Mouse (Mus musculus) E14TG2a.4 (cell line): ENCODE measurements around the gene Il17a.

Experiments
- CTCF ChIP-seq: conservative IDR thresholded peaks from 2 replicates; pipeline ENCODE4 v1.5.1; 2014; ENCODE audit warnings: low read length
- POU5F1 ChIP-seq: IDR thresholded peaks from 2 replicates; pipeline ENCODE4 v1.6.1; 2014; ENCODE audit warnings: low read length, borderline replicate concordance

GRCm38 (mm10) chr1:20740496-20740998 lies 9.8 kb downstream of the Il17a start:
- TF ChIP-seq CTCF (no peak), POU5F1 (no peak)
